Mouse (Mus musculus): ENCODE measurements at regions not wholly inside any gene's neighbourhood (a gene's known extent, or its start where the extent isn't known, plus 50 kb on each side); places are given as distances from the start of the nearest gene placed in this dataset.

DNA sequence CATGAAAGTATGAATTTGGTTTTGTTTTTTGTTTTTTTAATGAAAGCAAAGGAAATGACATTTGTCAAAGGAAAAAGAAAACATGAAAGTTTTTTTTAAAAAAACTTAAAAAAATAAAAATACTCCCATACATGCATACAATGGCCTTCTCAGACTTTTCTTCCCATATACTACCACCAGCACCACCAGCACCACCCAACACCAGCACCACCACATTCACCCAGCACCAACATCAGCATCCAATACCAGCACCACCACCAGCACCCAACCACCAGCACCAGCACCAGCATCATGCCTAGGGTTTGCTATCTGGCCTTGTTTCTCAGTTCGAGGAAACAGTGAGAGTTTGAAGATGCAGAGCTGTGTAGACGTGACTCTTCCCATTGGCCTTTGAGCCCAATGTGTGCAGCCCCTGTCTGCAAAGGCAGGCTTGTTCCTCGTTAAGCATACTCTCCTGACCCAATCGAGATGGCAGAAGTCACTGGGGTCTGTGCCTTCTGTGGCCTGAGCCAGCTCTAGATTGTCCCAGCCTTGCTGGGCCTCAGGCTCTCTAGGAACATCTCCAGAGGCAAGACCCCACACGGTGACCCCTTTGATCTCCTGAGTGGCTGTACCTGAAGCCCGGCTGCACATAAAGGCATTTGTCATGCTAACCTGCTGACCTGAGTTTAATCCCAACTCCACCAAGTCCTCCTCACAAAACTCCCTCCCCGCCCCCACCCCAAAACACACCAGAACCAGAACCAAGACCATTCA, 113.8 kb upstream of the Mgme1 start:
- 38% methylated on average over 7 of the region's 7 CpGs for WGBS
- Histone ChIP-seq H3K4me3 (replicated peaks) (no peak overlapping the region), H3K36me3 (no peaks in the 10 kb centered on the region), H3K27me3 (peaks cover 6% of the 10 kb centered on the region; the same call in 1 of the 2 replicates), H3K4me1 (replicated peaks) (peaks cover 45% of the 10 kb centered on the region), H3K4me2 (no peak overlapping the region), H3K9me3 (no peaks in the 10 kb centered on the region), H3K27ac (no peak overlapping the region), H3K9ac (replicated peaks) (no peak overlapping the region)
- ATAC-seq (ENCODE audit: insufficient number of reproducible peaks, insufficient read depth, low FRiP score, low TSS enrichment, low read depth) = no peak

GRCm38 (mm10) chr2:144157343-144157742, 113.1 kb upstream of the Mgme1 start:
- no peak overlapping the region for H3K27ac ChIP-seq
- no peak overlapping the region for H3K4me3 ChIP-seq (replicated peaks)
- no peak overlapping the region for H3K4me2 ChIP-seq
- no peaks in the 10 kb centered on the region for H3K36me3 ChIP-seq
- no peaks in the 10 kb centered on the region for H3K9me3 ChIP-seq
- no peak overlapping the region for H3K9ac ChIP-seq (replicated peaks)
- H3K27me3 ChIP-seq = peaks cover 6% of the 10 kb centered on the region; the same call in 1 of the 2 replicates
- 19% methylated on average over 2 of the region's 2 CpGs for WGBS
- ATAC-seq (ENCODE audit: insufficient number of reproducible peaks, insufficient read depth, low FRiP score, low TSS enrichment, low read depth) = no peak
- peaks cover 52% of the 10 kb centered on the region for H3K4me1 ChIP-seq (replicated peaks)

DNA sequence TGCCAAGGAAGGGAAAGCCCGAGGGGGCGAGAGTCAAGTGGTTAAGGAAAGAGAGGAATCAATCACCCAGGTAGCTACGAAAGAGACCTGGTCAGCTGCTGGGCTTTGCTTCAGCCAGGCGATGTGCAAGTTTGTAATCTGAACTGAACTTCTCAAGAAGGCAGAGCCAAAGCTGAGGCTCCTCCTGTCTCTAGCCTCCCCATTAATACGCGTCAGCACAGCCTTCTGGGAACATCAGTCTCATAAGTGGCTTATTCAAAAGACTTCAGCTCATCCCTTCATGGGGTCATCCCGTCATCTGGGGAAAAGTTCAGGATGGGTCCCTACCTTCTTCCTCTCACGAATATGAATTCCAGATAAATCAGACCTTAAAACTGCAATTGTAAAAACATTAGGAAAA, 112.2 kb upstream of the Mgme1 start:
- Histone ChIP-seq H3K27ac (no peak overlapping the region), H3K27me3 (peaks cover 6% of the 10 kb centered on the region; the same call in 1 of the 2 replicates)
- WGBS = 55% methylated on average over 8 of the region's 8 CpGs

GRCm38 (mm10) chr2:144159854-144160331, 110.6 kb upstream of the Mgme1 start:
- no peak overlapping the region for H3K9ac ChIP-seq (replicated peaks)
- H3K4me2 ChIP-seq = peak overlapping the region; percentile 9
- 36% methylated on average over 9 of the region's 9 CpGs for whole genome bisulfite sequencing
- peak overlapping the region; percentile 94 for H3K27ac ChIP-seq
- peaks cover 6% of the 10 kb centered on the region; the same call in 1 of the 2 replicates for H3K27me3 ChIP-seq
- H3K36me3 ChIP-seq = no peaks in the 10 kb centered on the region
- ATAC-seq (ENCODE audit: insufficient number of reproducible peaks, insufficient read depth, low FRiP score, low TSS enrichment, low read depth) = 0 out of 2 replicates have a peak, but pooled peaks have one; percentile 11
- no peak overlapping the region for H3K4me3 ChIP-seq (replicated peaks)
- H3K4me1 ChIP-seq (replicated peaks) = peaks cover 68% of the 10 kb centered on the region
- H3K9me3 ChIP-seq = no peaks in the 10 kb centered on the region

More for the DNA sequence above, 112.2 kb upstream of the Mgme1 start:
- H3K4me2 ChIP-seq = no peak overlapping the region
- no peak overlapping the region for H3K4me3 ChIP-seq (replicated peaks)
- no peak for ATAC-seq (ENCODE audit: insufficient number of reproducible peaks, insufficient read depth, low FRiP score, low TSS enrichment, low read depth)
- peaks cover 53% of the 10 kb centered on the region for H3K4me1 ChIP-seq (replicated peaks)
- no peaks in the 10 kb centered on the region for H3K9me3 ChIP-seq
- H3K9ac ChIP-seq (replicated peaks) = no peak overlapping the region
- no peaks in the 10 kb centered on the region for H3K36me3 ChIP-seq

- 21% methylated on average over 10 of the region's 10 CpGs for WGBS
- H3K27me3 ChIP-seq = peaks cover 6% of the 10 kb centered on the region; the same call in 1 of the 2 replicates
- no peaks in the 10 kb centered on the region for H3K9me3 ChIP-seq
- H3K9ac ChIP-seq (replicated peaks) = no peak overlapping the region
- no peaks in the 10 kb centered on the region for H3K36me3 ChIP-seq
- H3K27ac ChIP-seq = peak overlapping the region; percentile 94
- ATAC-seq (ENCODE audit: insufficient number of reproducible peaks, insufficient read depth, low FRiP score, low TSS enrichment, low read depth) = peak; percentile 79
- H3K4me2 ChIP-seq = peak overlapping the region; percentile 9
- H3K4me3 ChIP-seq (replicated peaks) = no peak overlapping the region
- peaks cover 70% of the 10 kb centered on the region for H3K4me1 ChIP-seq (replicated peaks)
Measured at GRCm38 (mm10) chr2:144160434-144160833, 110.0 kb upstream of the Mgme1 start.

DNA sequence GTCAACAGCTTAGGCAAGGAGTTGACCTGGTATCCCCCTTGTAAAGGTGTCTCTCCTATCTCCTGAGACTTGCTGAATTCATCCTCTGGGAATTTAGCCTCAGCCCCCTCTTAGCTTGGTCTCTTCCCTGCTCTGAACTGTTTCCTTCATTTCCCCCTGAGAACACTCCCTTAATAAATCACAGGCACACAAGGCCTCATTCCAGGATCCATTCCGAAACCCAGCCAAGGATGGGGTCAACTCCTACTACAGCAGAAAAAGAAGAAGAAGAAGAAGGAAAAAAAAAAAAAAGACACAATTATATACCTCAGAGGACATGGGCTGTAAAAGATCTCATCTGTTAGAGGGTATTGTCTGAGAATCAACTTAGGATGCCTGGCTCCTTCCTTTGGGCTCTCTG, 108.6 kb upstream of the Mgme1 start:
- H3K4me2 ChIP-seq = no peak overlapping the region
- no peak overlapping the region for H3K4me3 ChIP-seq (replicated peaks)
- no peak overlapping the region for H3K27ac ChIP-seq
- H3K9me3 ChIP-seq = no peaks in the 10 kb centered on the region
- WGBS = 48% methylated on average over 1 of the region's 1 CpGs
- ATAC-seq (ENCODE audit: insufficient number of reproducible peaks, insufficient read depth, low FRiP score, low TSS enrichment, low read depth) = no peak
- H3K27me3 ChIP-seq = peaks cover 2% of the 10 kb centered on the region; the same call in 1 of the 2 replicates
- H3K4me1 ChIP-seq (replicated peaks) = peaks cover 75% of the 10 kb centered on the region
- H3K9ac ChIP-seq (replicated peaks) = no peak overlapping the region
- H3K36me3 ChIP-seq = no peaks in the 10 kb centered on the region

GRCm38 (mm10) chr2:144164102-144164501, 106.4 kb upstream of the Mgme1 start:
- Histone ChIP-seq H3K4me1 (replicated peaks) (peaks cover 58% of the 10 kb centered on the region), H3K9me3 (no peaks in the 10 kb centered on the region), H3K27ac (peak overlapping the region; percentile 75), H3K36me3 (no peaks in the 10 kb centered on the region), H3K9ac (replicated peaks) (0 out of 2 replicates have a peak overlapping the region, but pooled peaks have one; percentile 42), H3K4me3 (replicated peaks) (0 out of 2 replicates have a peak overlapping the region, but pooled peaks have one; percentile 15), H3K4me2 (peak overlapping the region; percentile 75), H3K27me3 (no peaks in the 10 kb centered on the region)
- 10% methylated on average over 8 of the region's 8 CpGs for WGBS
- ATAC-seq (ENCODE audit: insufficient number of reproducible peaks, insufficient read depth, low FRiP score, low TSS enrichment, low read depth) = no peak

GRCm38 (mm10) chr2:144164986-144165821, 105.3 kb upstream of the Mgme1 start:
- Histone ChIP-seq H3K4me2 (peak overlapping the region; percentile 75), H3K36me3 (no peaks in the 10 kb centered on the region), H3K4me3 (replicated peaks) (peak overlapping the region; percentile 59), H3K9ac (replicated peaks) (peak overlapping the region; percentile 76), H3K27me3 (no peaks in the 10 kb centered on the region), H3K9me3 (no peaks in the 10 kb centered on the region), H3K27ac (peak overlapping the region; percentile 91), H3K4me1 (replicated peaks) (peaks cover 55% of the 10 kb centered on the region)
- ATAC-seq (ENCODE audit: insufficient number of reproducible peaks, insufficient read depth, low FRiP score, low TSS enrichment, low read depth) = peak; percentile 49
- WGBS = under 1% methylated on average over 35 of the region's 37 CpGs

- H3K9me3 ChIP-seq = no peaks in the 10 kb centered on the region
- no peaks in the 10 kb centered on the region for H3K36me3 ChIP-seq
- H3K9ac ChIP-seq (replicated peaks) = peak overlapping the region; percentile 19; the same call in 1 of the 2 replicates
- H3K4me2 ChIP-seq = peak overlapping the region; percentile 75
- WGBS = 28% methylated on average over 12 of the region's 12 CpGs
- ATAC-seq (ENCODE audit: insufficient number of reproducible peaks, insufficient read depth, low FRiP score, low TSS enrichment, low read depth) = no peak
- peak overlapping the region; percentile 59 for H3K4me3 ChIP-seq (replicated peaks)
- H3K4me1 ChIP-seq (replicated peaks) = peaks cover 44% of the 10 kb centered on the region
- no peaks in the 10 kb centered on the region for H3K27me3 ChIP-seq
- H3K27ac ChIP-seq = peak overlapping the region; percentile 91
Measured at GRCm38 (mm10) chr2:144166102-144166750, 104.2 kb upstream of the Mgme1 start.

DNA sequence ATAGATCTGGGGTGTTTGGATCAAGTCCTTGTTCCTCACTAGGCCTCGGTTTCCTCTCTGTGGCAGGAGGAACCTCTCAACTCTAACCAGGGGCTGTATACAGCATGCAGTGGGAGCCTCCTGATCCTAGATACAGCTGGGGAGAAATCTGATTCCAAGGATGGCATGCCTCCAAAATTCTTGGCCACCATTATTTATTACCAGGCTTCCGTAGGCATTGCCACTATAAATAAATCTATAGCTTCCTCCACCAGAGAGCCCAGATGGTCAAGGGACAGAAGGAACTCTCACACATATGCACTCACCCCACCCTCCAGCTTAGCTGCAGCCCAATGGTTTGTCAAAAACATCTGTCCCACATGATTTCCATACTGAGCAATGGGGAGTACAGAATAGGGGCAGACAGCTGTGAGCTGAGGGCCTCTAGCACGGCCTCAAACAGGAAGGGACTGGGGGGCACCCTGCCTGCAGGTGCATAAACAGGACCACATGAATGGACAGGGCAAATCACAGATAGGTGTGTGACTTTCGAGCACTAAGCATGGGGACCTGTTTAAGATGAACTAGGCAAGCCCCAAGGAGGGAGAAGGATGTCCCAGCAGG, 100.8 kb upstream of the Mgme1 start:
- Histone ChIP-seq H3K27me3 (no peaks in the 10 kb centered on the region), H3K4me1 (replicated peaks) (peaks cover 24% of the 10 kb centered on the region), H3K4me2 (no peak overlapping the region), H3K9me3 (no peaks in the 10 kb centered on the region), H3K9ac (replicated peaks) (no peak overlapping the region), H3K27ac (no peak overlapping the region), H3K4me3 (replicated peaks) (no peak overlapping the region), H3K36me3 (no peaks in the 10 kb centered on the region)
- ATAC-seq (ENCODE audit: insufficient number of reproducible peaks, insufficient read depth, low FRiP score, low TSS enrichment, low read depth) = no peak
- 53% methylated on average over 4 of the region's 4 CpGs for WGBS
